Mouse (Mus musculus) forebrain, embryonic 11.5 days (tissue): Measurements from ENCODE around the gene Nup155. TPM values are rescaled to one million over a fixed set of nuclear protein-coding genes. Genes with fewer than 3 reads are reported as not detected.
"Not testable (repeated sequence)": the region's sequence is repeated elsewhere in the genome, so short reads cannot be mapped to it uniquely, and the experiment has no call there.

Experiments used
- ATAC-seq: fragments of 200-750 bp; cut with Nextera tagmentation; replicated peaks from 2 replicates; pipeline ENCODE4 v1.8.0; 2017; ENCODE audit warnings: moderate TSS enrichment; ENCODE audit not compliant: low FRiP score
- DNase-seq: peaks from one replicate; pipeline ENCODE4 v3.0.0-alpha.2; 2017; ENCODE audit warnings: low spot score
- H3K27ac ChIP-seq: fragments of 300-500 bp; sonication (generic); 2 replicates; pipeline ENCODE4 v1.5.1; 2014; ENCODE audit warnings: low read depth, low read length
- H3K27me3 ChIP-seq: fragments of 300-500 bp; sonication (generic); 2 replicates; pipeline ENCODE4 v1.6.1; 2014; ENCODE audit warnings: mild to moderate bottlenecking, low read length, mixed read lengths; ENCODE audit not compliant: control insufficient read depth, insufficient read depth
- H3K36me3 ChIP-seq: fragments of 300-500 bp; sonication (generic); 2 replicates; pipeline ENCODE4 v1.6.1; 2014; ENCODE audit warnings: mild to moderate bottlenecking, low read length, moderate library complexity, mixed read lengths; ENCODE audit not compliant: control insufficient read depth, insufficient read depth
- H3K4me1 ChIP-seq: fragments of 300-500 bp; sonication (generic); replicated peaks from 2 replicates; pipeline ENCODE4 v1.6.1; 2014; ENCODE audit warnings: low read length, mixed read lengths; ENCODE audit not compliant: control insufficient read depth, insufficient read depth
- H3K4me2 ChIP-seq: fragments of 300-500 bp; sonication (generic); 2 replicates; pipeline ENCODE4 v1.6.1; 2014; ENCODE audit warnings: low read depth, mild to moderate bottlenecking, low read length, moderate library complexity, mixed read lengths; ENCODE audit not compliant: severe bottlenecking
- H3K4me3 ChIP-seq: fragments of 300-500 bp; sonication (generic); 2 replicates; pipeline ENCODE4 v1.5.1; 2014; ENCODE audit warnings: low read depth, low read length
- H3K9ac ChIP-seq: fragments of 300-500 bp; sonication (generic); 2 replicates; pipeline ENCODE4 v1.6.1; 2014; ENCODE audit warnings: low read length
- H3K9me3 ChIP-seq: fragments of 300-500 bp; sonication (generic); 2 replicates; pipeline ENCODE4 v1.6.1; 2016; ENCODE audit warnings: low read length, mixed read lengths; ENCODE audit not compliant: control insufficient read depth
- WGBS: fragments of 180-500 bp; shearing (Covaris S2); extraction: QIAGEN DNeasy Blood & Tissue Kit; methylation state at CpG from one replicate; pipeline ENCODE4 v1.1.7; 2014; 5-methylcytosine and 5-hydroxymethylcytosine counted together
- polyA plus RNA-seq: library from polyadenylated mRNA; unstranded; fragments of >200 nt; fragmentation: Nextera tagmentation; extraction: Ambion mirVana; gene quantifications from 2 replicates; pipeline ENCODE4 v1.2.1, GENCODE M21; 2014

Gene Nup155
- polyA plus RNA-seq, result 30.9 and 35.5 TPM in 2 replicates

GRCm38 (mm10) chr15:8108966-8109743 is at the start of gene Nup155:
Nup155 (plus strand) TSS chr15:8109273.
- peak; percentile 94 for DNase-seq
- peak within 1 kb of the TSS; percentile 79 for H3K9ac ChIP-seq
- H3K27me3 ChIP-seq, result no peaks in the 10 kb centered on the region
- H3K4me1 ChIP-seq, result 0 out of 2 replicates have a peak, but pooled peaks cover 3% of the 10 kb centered on the region
- H3K27ac ChIP-seq, result peak within 1 kb of the TSS; percentile 46
- ATAC-seq, result peak; percentile 98
- peaks cover 11% of the 10 kb centered on the region for H3K36me3 ChIP-seq
- no peaks in the 10 kb centered on the region for H3K9me3 ChIP-seq
- WGBS, result under 1% methylated on average over 53 of the region's 54 CpGs
- peak within 1 kb of the TSS; percentile 55 for H3K4me2 ChIP-seq
- peak within 1 kb of the TSS; percentile 80 for H3K4me3 ChIP-seq

- Histone ChIP-seq H3K4me1 (no peaks in the 10 kb centered on the region), H3K9me3 (no peaks in the 10 kb centered on the region), H3K36me3 (no peaks in the 10 kb centered on the region), H3K4me3 (no peak overlapping the region), H3K27me3 (no peaks in the 10 kb centered on the region), H3K27ac (no peak overlapping the region), H3K4me2 (no peak overlapping the region), H3K9ac (no peak overlapping the region)
- ATAC-seq, result no peak
- 83% methylated on average over 6 of the region's 6 CpGs for WGBS
- DNase-seq, result no peak
Measured at GRCm38 (mm10) chr15:8065221-8065620, 43.9 kb upstream of the Nup155 start.

- H3K4me2 ChIP-seq, H3K9me3 ChIP-seq, ATAC-seq, H3K9ac ChIP-seq, H3K27ac ChIP-seq, H3K4me1 ChIP-seq, H3K36me3 ChIP-seq, H3K4me3 ChIP-seq, DNase-seq, H3K27me3 ChIP-seq: not testable (repeated sequence)
- 94% methylated on average over 3 of the region's 3 CpGs for WGBS
Measured at GRCm38 (mm10) chr15:8073159-8073558, 35.9 kb upstream of the Nup155 start.

- ATAC-seq, result no peak
- no peaks in the 10 kb centered on the region for H3K27me3 ChIP-seq
- 95% methylated on average over 8 of the region's 8 CpGs for WGBS
Measured at GRCm38 (mm10) chr15:8082139-8082538, 26.9 kb upstream of the Nup155 start.

GRCm38 (mm10) chr15:8087293-8087692 is 21.8 kb upstream of the Nup155 start:
- Histone ChIP-seq H3K4me1 (no peaks in the 10 kb centered on the region), H3K4me3 (no peak overlapping the region), H3K4me2 (no peak overlapping the region), H3K27ac (no peak overlapping the region), H3K9me3 (no peaks in the 10 kb centered on the region), H3K27me3 (no peaks in the 10 kb centered on the region), H3K36me3 (peaks cover 10% of the 10 kb centered on the region; the same call in 1 of the 2 replicates), H3K9ac (no peak overlapping the region)
- DNase-seq, result no peak
- 90% methylated on average over 4 of the region's 4 CpGs for WGBS
- no peak for ATAC-seq

More at GRCm38 (mm10) chr15:8082139-8082538, 26.9 kb upstream of the Nup155 start:
- no peaks in the 10 kb centered on the region for H3K4me1 ChIP-seq
- no peak overlapping the region for H3K4me2 ChIP-seq
- H3K9me3 ChIP-seq, result no peaks in the 10 kb centered on the region
- H3K27ac ChIP-seq, result no peak overlapping the region
- no peak for DNase-seq
- no peak overlapping the region for H3K9ac ChIP-seq
- H3K4me3 ChIP-seq, result no peak overlapping the region
- no peaks in the 10 kb centered on the region; the same call in 1 of the 2 replicates for H3K36me3 ChIP-seq

GRCm38 (mm10) chr15:8088715-8089114 is 20.4 kb upstream of the Nup155 start:
- no peak overlapping the region for H3K4me3 ChIP-seq
- no peaks in the 10 kb centered on the region for H3K9me3 ChIP-seq
- H3K27ac ChIP-seq, result no peak overlapping the region
- ATAC-seq, result no peak
- H3K36me3 ChIP-seq, result peaks cover 10% of the 10 kb centered on the region; the same call in 1 of the 2 replicates
- no peak overlapping the region for H3K9ac ChIP-seq
- no peak overlapping the region for H3K4me2 ChIP-seq
- no peak for DNase-seq
- H3K27me3 ChIP-seq, result no peaks in the 10 kb centered on the region
- WGBS, result 91% methylated on average over 3 of the region's 3 CpGs
- H3K4me1 ChIP-seq, result no peaks in the 10 kb centered on the region

- H3K9ac ChIP-seq, result no peak overlapping the region
- H3K4me3 ChIP-seq, result no peak overlapping the region
- ATAC-seq (no peak), DNase-seq (no peak)
- no peak overlapping the region for H3K27ac ChIP-seq
- H3K9me3 ChIP-seq, result no peaks in the 10 kb centered on the region
- H3K27me3 ChIP-seq, result no peaks in the 10 kb centered on the region
- no peak overlapping the region for H3K4me2 ChIP-seq
- H3K4me1 ChIP-seq, result no peaks in the 10 kb centered on the region
- peaks cover 10% of the 10 kb centered on the region; the same call in 1 of the 2 replicates for H3K36me3 ChIP-seq
- WGBS, result 94% methylated on average over 2 of the region's 2 CpGs
Measured at GRCm38 (mm10) chr15:8090685-8091084, 18.4 kb upstream of the Nup155 start.

GRCm38 (mm10) chr15:8092668-8093067 is 16.4 kb upstream of the Nup155 start:
- not testable (repeated sequence) for H3K9ac ChIP-seq, H3K4me3 ChIP-seq, DNase-seq, H3K4me2 ChIP-seq, H3K27me3 ChIP-seq, H3K4me1 ChIP-seq, H3K9me3 ChIP-seq, ATAC-seq, H3K27ac ChIP-seq
- H3K36me3 ChIP-seq, result peaks cover 10% of the 10 kb centered on the region; the same call in 1 of the 2 replicates
- WGBS, result 94% methylated on average over 1 of the region's 1 CpGs

GRCm38 (mm10) chr15:8097853-8098252 is 11.2 kb upstream of the Nup155 start:
- Histone ChIP-seq H3K9ac (no peak overlapping the region), H3K27me3 (no peaks in the 10 kb centered on the region), H3K4me3 (peak overlapping the region; percentile 79), H3K4me2 (peak overlapping the region; percentile 43), H3K36me3 (no peaks in the 10 kb centered on the region), H3K27ac (no peak overlapping the region), H3K4me1 (no peaks in the 10 kb centered on the region), H3K9me3 (no peaks in the 10 kb centered on the region)
- ATAC-seq, result no peak
- peak; percentile 74 for DNase-seq
- WGBS, result 27% methylated on average over 7 of the region's 7 CpGs
